Mouse (Mus musculus): Measurements from ENCODE around the gene Dcaf15.

Dcaf15 gene

GRCm38 (mm10) chr8:84101476-84102270 is 2.9 kb downstream of the Dcaf15 start:
- no peak for DNase-seq (ENCODE audit: low spot score)

- no peak for DNase-seq (ENCODE audit: low spot score)
These were observed 6.2 kb downstream of the Dcaf15 start for GRCm38 (mm10) chr8:84098376-84098775.

GRCm38 (mm10) chr8:84096061-84096460 is 8.5 kb downstream of the Dcaf15 start:
- no peak for DNase-seq (ENCODE audit: low spot score)

- no peak for DNase-seq (ENCODE audit: low spot score)
These were observed 14.0 kb downstream of the Dcaf15 start for GRCm38 (mm10) chr8:84090585-84090984.

GRCm38 (mm10) chr8:84089277-84089676 is 15.3 kb downstream of the Dcaf15 start:
- no peak for DNase-seq (ENCODE audit: low spot score)

- DNase-seq (ENCODE audit: low spot score), result no peak
These were observed 16.7 kb downstream of the Dcaf15 start for GRCm38 (mm10) chr8:84087821-84088220.

- no peak for DNase-seq (ENCODE audit: low spot score)
These were observed 17.4 kb downstream of the Dcaf15 start for GRCm38 (mm10) chr8:84087156-84087555.

GRCm38 (mm10) chr8:84084341-84085115 is 20.0 kb downstream of the Dcaf15 start:
- no peak for DNase-seq (ENCODE audit: low spot score)

- DNase-seq (ENCODE audit: low spot score), result peak; percentile 91
These were observed 20.7 kb downstream of the Dcaf15 start for GRCm38 (mm10) chr8:84083829-84084241.

- no peak for DNase-seq (ENCODE audit: low spot score)
These were observed 25.4 kb downstream of the Dcaf15 start for GRCm38 (mm10) chr8:84079206-84079605.

- no peak for DNase-seq (ENCODE audit: low spot score)
These were observed 27.7 kb downstream of the Dcaf15 start for GRCm38 (mm10) chr8:84076849-84077248.

GRCm38 (mm10) chr8:84076412-84076811 is 28.2 kb downstream of the Dcaf15 start:
- no peak for DNase-seq (ENCODE audit: low spot score)

- DNase-seq (ENCODE audit: low spot score), result no peak
These were observed 31.2 kb downstream of the Dcaf15 start for GRCm38 (mm10) chr8:84073230-84073976.

GRCm38 (mm10) chr8:84072321-84072720 is 32.2 kb downstream of the Dcaf15 start:
- DNase-seq (ENCODE audit: low spot score), result no peak

GRCm38 (mm10) chr8:84071921-84072320 is 32.6 kb downstream of the Dcaf15 start:
- no peak for DNase-seq (ENCODE audit: low spot score)

GRCm38 (mm10) chr8:84070667-84071066 is 33.9 kb downstream of the Dcaf15 start:
- no peak for DNase-seq (ENCODE audit: low spot score)

GRCm38 (mm10) chr8:84070241-84070640 is 34.3 kb downstream of the Dcaf15 start:
- no peak for DNase-seq (ENCODE audit: low spot score)

GRCm38 (mm10) chr8:84069750-84070149 is 34.8 kb downstream of the Dcaf15 start:
- DNase-seq (ENCODE audit: low spot score), result no peak

- no peak for DNase-seq (ENCODE audit: low spot score)
These were observed 35.4 kb downstream of the Dcaf15 start for GRCm38 (mm10) chr8:84069169-84069568.

- DNase-seq (ENCODE audit: low spot score), result no peak
These were observed 36.1 kb downstream of the Dcaf15 start for GRCm38 (mm10) chr8:84068316-84069035.

GRCm38 (mm10) chr8:84067911-84068310 is 36.7 kb downstream of the Dcaf15 start:
- no peak for DNase-seq (ENCODE audit: low spot score)

GRCm38 (mm10) chr8:84067047-84067573 is 37.5 kb downstream of the Dcaf15 start:
- peak; percentile 90 for DNase-seq (ENCODE audit: low spot score)

Data from embryo, embryonic 10 days (tissue).